26 mouse cellular contexts compared by ENCODE assay signal in genomic region chr4:87792511-87792910, GRCm38 (mm10).
DNase-seq lines count a peak whose midpoint lies in the region; ATAC-seq and TF ChIP-seq lines count a peak whose summit lies in the region.
"Had no signal": no experiment of that assay in that cellular context is flagged by ENCODE, and none has a peak within 500 bp of the region (broad histone marks: within the 10 kb centered on the region; RNA-seq: fewer than 3 reads in every experiment).

No protein-coding gene starts in this region.

- WGBS in embryonic facial prominence, embryonic 14.5 days: 65% methylated on average over 5 of the region's 5 CpGs
- 68% methylated on average over 5 of the region's 5 CpGs for WGBS in embryonic facial prominence, embryonic 10.5 days
- WGBS in liver, adult 2 months: 20% methylated on average over 5 of the region's 5 CpGs
- 82% methylated on average over 5 of the region's 5 CpGs for WGBS in liver, embryonic 12.5 days (ENCODE audit: insufficient replicate concordance)

- H3K36me3 ChIP-seq in embryonic facial prominence, embryonic 14.5 days (ENCODE audit: control insufficient read depth, insufficient read depth, low read length): peaks cover 37% of the 10 kb centered on the region
- H3K36me3 ChIP-seq in embryonic facial prominence, embryonic 10.5 days (replicated peaks): peaks cover 40% of the 10 kb centered on the region
- no peaks in the 10 kb centered on the region for H3K36me3 ChIP-seq in liver, adult 2 months (ENCODE audit: control insufficient read depth, insufficient read depth, low read length)
- peaks cover 67% of the 10 kb centered on the region for H3K36me3 ChIP-seq in liver, embryonic 12.5 days

- no peak for ATAC-seq in embryonic facial prominence, embryonic 14.5 days (ENCODE audit: low read depth)
- ATAC-seq in liver, embryonic 12.5 days: no peak
- ATAC-seq: activated CD4-positive, CD25-positive, alpha-beta regulatory T cell, adult 4 months; CD4-positive, CD25-positive, alpha-beta regulatory T cell, adult 4 months; forebrain, embryonic 14.5 days; forebrain, embryonic 16.5 days; Patski had no signal

- H3K79me2 ChIP-seq in liver, adult 2 months (ENCODE audit: control insufficient read depth, insufficient read depth, low read length): no peaks in the 10 kb centered on the region

- H3K4me2 ChIP-seq in embryonic facial prominence, embryonic 14.5 days (ENCODE audit: low read depth, low read length): no peak overlapping the region
- H3K4me2 ChIP-seq in liver, embryonic 12.5 days: no peak overlapping the region
- H3K4me2 ChIP-seq: embryonic facial prominence, embryonic 13.5 days; forebrain, embryonic 12.5 days had no signal

- no peaks in the 10 kb centered on the region for H3K9me3 ChIP-seq in embryonic facial prominence, embryonic 14.5 days (ENCODE audit: control insufficient read depth, low read length)
- no peaks in the 10 kb centered on the region for H3K9me3 ChIP-seq in embryonic facial prominence, embryonic 10.5 days
- H3K9me3 ChIP-seq in liver, embryonic 12.5 days (replicated peaks): no peaks in the 10 kb centered on the region
- H3K9me3 ChIP-seq: embryonic facial prominence, embryonic 13.5 days; forebrain, embryonic 10.5 days; forebrain, embryonic 12.5 days; G1E had no signal

- no peaks in the 10 kb centered on the region for H3K27me3 ChIP-seq in embryonic facial prominence, embryonic 14.5 days (replicated peaks; ENCODE audit: control insufficient read depth, insufficient read depth, low read length)
- no peaks in the 10 kb centered on the region for H3K27me3 ChIP-seq in embryonic facial prominence, embryonic 10.5 days (replicated peaks; ENCODE audit: low read depth, poor library complexity, severe bottlenecking)
- no peaks in the 10 kb centered on the region for H3K27me3 ChIP-seq in liver, adult 2 months (ENCODE audit: control insufficient read depth, insufficient read depth, low read length)
- no peaks in the 10 kb centered on the region for H3K27me3 ChIP-seq in liver, embryonic 12.5 days (replicated peaks)
- H3K27me3 ChIP-seq: CH12.LX; embryonic facial prominence, embryonic 13.5 days; Patski had no signal

- no peaks in the 10 kb centered on the region for H3K4me1 ChIP-seq in embryonic facial prominence, embryonic 14.5 days (ENCODE audit: control insufficient read depth, insufficient read depth, low read length)
- H3K4me1 ChIP-seq in embryonic facial prominence, embryonic 10.5 days: peaks cover 20% of the 10 kb centered on the region
- H3K4me1 ChIP-seq in liver, adult 2 months (ENCODE audit: control insufficient read depth, insufficient read depth, low read length): no peaks in the 10 kb centered on the region; the same call in 1 of the 2 replicates
- H3K4me1 ChIP-seq in liver, embryonic 12.5 days: 0 out of 2 replicates have a peak, but pooled peaks cover 6% of the 10 kb centered on the region

- no peak overlapping the region for H3K9ac ChIP-seq in embryonic facial prominence, embryonic 14.5 days (ENCODE audit: low read depth, low read length)
- H3K9ac ChIP-seq in liver, adult 2 months (ENCODE audit: low read depth, low read length): no peak overlapping the region
- no peak overlapping the region for H3K9ac ChIP-seq in liver, embryonic 12.5 days
- H3K9ac ChIP-seq: embryonic facial prominence, embryonic 13.5 days; forebrain, embryonic 12.5 days had no signal

- no peak overlapping the region for H3K4me3 ChIP-seq in embryonic facial prominence, embryonic 14.5 days (ENCODE audit: low read depth, low read length)
- H3K4me3 ChIP-seq in embryonic facial prominence, embryonic 10.5 days: no peak overlapping the region
- no peak overlapping the region for H3K4me3 ChIP-seq in liver, adult 2 months (ENCODE audit: insufficient read depth, low read depth, low read length)
- no peak overlapping the region for H3K4me3 ChIP-seq in liver, embryonic 12.5 days
- H3K4me3 ChIP-seq: embryonic facial prominence, embryonic 13.5 days; forebrain, embryonic 10.5 days; forebrain, embryonic 12.5 days had no signal

- DNase-seq in embryo, embryonic 10 days (ENCODE audit: low spot score): peak; percentile 28
- DNase-seq in embryo, embryonic 9.5 days (ENCODE audit: extremely low spot score): no peak
- DNase-seq in embryonic facial prominence, embryonic 14.5 days (ENCODE audit: low spot score): peak; percentile 10
- no peak for DNase-seq in embryonic facial prominence, embryonic 10.5 days (ENCODE audit: low spot score)
- peak; percentile 91 for DNase-seq in liver, adult 2 months (ENCODE audit: extremely low read depth, low read depth, low spot score)
- DNase-seq in urinary bladder, postnatal 10 days (ENCODE audit: low spot score): no peak
- DNase-seq: adrenal gland, adult 8-10 months; adrenal gland, postnatal 14 days; adrenal gland, postnatal 36 days; B cell, adult 2 months; cerebellum, adult 11-12 months; cerebellum, adult 2 months; cerebellum, adult 9-10 months; cerebellum, postnatal 10 days; cerebellum, postnatal 25 days had no signal

- no peak overlapping the region for H3K27ac ChIP-seq in embryonic facial prominence, embryonic 14.5 days (replicated peaks; ENCODE audit: low read depth, low read length)
- H3K27ac ChIP-seq in embryonic facial prominence, embryonic 10.5 days (replicated peaks): no peak overlapping the region
- no peak overlapping the region for H3K27ac ChIP-seq in liver, adult 2 months (replicated peaks; ENCODE audit: insufficient read depth, low read depth, low read length)
- H3K27ac ChIP-seq in liver, embryonic 12.5 days: no peak overlapping the region
- H3K27ac ChIP-seq: embryonic facial prominence, embryonic 13.5 days; forebrain, embryonic 10.5 days; forebrain, embryonic 12.5 days had no signal

- TF ChIP-seq CTCF in liver, adult 2 months (IDR thresholded peaks at IDR 0.05; ENCODE audit: low read depth, low read length): no peak

- no peak for TF ChIP-seq POLR2A in liver, adult 2 months (IDR thresholded peaks at IDR 0.05; ENCODE audit: extremely low read depth, insufficient read depth, low read length)

Comparison
In these comparisons a context has a peak if more than half of its experiments do, and no peak if none do; other contexts are left out.
1. DNase-seq: peak in embryo, embryonic 10 days (single experiment), embryonic facial prominence, embryonic 14.5 days (single experiment) and liver, adult 2 months (single experiment); none in embryo, embryonic 9.5 days (single experiment), embryonic facial prominence, embryonic 10.5 days (single experiment) and urinary bladder, postnatal 10 days (single experiment).